Mouse (Mus musculus): ENCODE data around the gene Yipf1.

- TF ChIP-seq CTCF (IDR thresholded peaks at IDR 0.05; ENCODE audit: low read depth, low read length) = no peak
- TF ChIP-seq POLR2A (IDR thresholded peaks at IDR 0.05; ENCODE audit: extremely low read depth, insufficient read depth, low read length) = no peak
Observed at GRCm38 (mm10) chr4:107318646-107319045, 4.5 kb downstream of the Yipf1 start.
